Mouse (Mus musculus): ENCODE measurements around the gene Qdpr.
"Not testable (repeated sequence)": the region's sequence is repeated elsewhere in the genome, so short reads cannot be mapped to it uniquely, and the experiment has no call there.

Gene Qdpr

DNA sequence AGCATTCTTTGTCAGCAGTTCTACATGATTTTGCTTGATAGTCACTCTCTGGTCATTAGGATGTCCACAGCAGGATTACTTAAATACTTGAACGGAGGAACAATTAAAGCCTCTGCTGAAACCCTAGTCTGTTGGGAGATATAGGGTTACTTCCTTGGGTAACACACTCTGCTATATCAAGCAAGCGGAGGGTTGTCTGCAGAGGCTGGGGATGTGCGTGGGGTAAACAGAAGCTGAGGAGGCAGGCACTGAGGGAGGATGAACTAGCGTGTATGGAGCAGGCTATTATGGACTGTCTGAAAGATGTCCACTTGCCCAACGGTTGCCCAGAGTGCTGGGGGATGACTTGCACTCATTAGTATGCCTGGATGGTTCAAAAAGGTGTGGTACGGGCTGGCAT, 3.4 kb upstream of the Qdpr start, which contains the start of gene Clrn2:
Gene Clrn2, plus strand, starts transcription at position 301 of the 400 bp plus-strand sequence.
- DNase-seq (ENCODE audit: low spot score): no peak

DNA sequence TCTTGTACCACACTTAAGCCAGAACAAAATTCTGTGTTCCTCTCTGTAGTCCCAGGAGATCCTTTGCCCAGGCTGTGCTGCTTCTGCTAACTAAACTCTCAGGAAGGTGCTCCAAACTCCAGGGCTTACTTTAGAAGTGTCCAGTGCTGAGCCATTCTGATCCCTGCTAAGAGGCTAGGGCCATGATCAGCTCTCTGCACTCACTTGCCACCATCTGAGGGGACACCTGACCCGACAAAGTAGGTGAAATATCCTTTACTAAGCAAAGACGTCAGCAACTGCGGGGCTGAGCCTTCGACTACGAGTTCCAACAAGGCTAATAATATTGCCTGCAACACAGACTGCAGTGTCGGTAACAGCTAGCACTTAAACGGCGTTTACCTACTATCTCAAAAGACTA, 830 bp downstream of the Qdpr start:
- no peak for DNase-seq (ENCODE audit: low spot score)

DNA sequence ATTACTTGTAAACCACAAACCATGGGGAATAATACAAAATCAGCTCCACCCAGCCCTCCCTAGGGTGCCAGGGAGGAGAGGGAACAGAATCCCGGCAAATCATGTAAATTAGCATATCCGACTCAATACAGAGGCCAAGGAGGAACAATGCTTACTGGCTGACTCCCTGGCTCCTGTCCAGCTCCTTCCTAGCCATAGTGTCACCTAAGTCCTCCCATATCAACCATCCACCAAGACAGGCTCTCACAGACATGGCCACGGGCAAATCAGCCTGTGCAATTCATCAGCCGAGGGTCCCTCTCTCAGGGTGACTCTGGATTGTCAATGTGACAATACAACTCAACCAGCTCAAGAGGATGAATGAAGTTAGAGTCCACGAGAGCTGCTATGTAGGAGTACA, 1.4 kb downstream of the Qdpr start:
- DNase-seq (ENCODE audit: low spot score): no peak

DNA sequence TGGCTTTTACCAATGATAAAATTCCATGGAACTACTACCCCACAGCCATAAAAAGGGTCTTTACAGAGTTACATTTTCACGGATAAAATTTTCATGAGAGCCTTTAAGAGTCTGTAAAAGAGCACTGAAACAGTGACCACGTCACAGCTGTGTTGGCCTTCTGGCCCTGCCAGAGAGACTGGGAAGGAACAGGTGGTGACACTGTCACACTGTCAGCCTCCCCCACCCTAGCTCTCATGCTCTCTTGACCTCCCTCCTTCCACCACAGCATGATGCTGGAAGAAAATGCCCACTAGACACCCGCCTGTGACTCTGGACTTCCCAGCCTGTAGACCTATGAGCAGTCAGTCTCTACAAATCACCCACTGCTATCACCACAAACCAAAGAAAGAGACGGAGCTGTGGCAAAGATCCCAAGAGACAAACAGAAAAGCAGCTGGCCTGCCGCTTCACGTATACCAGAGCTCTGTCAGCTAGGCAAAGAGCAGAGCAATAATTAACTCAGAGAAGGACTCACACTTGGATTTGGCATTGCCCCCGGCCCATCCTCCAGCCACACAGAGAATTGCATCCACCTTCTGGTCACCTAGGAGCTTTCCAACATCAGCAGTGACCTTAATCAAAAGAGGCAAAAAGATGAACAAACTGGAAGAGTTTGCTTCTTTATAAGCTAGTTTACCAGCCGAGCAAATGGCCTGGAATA, 5.8 kb downstream of the Qdpr start:
- no peak for DNase-seq (ENCODE audit: low spot score)

DNA sequence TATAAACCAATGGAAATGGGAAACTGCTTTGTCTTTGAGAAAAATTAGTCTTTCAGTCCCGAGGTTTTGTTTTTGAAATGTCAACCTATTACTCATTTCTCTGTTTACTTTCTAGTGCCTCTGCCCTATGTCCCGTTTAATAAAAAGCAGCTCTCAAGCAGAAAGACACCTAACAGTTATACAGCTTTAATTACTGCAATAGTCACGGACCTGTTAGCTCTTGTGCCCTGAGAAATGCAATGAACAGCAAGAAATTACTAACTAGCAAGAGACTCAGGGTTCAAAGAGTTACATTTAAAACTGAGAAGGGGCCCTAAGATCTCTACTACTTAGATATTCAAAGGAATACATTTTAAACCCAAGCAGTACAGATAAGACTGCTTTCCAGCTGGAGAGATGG, 8.3 kb downstream of the Qdpr start:
- DNase-seq (ENCODE audit: low spot score): no peak

GRCm38 (mm10) chr5:45441124-45441523, 8.9 kb downstream of the Qdpr start:
- no peak for DNase-seq (ENCODE audit: low spot score)

- DNase-seq (ENCODE audit: low spot score): no peak
Observed at GRCm38 (mm10) chr5:45438301-45438700, 11.7 kb downstream of the Qdpr start.

DNA sequence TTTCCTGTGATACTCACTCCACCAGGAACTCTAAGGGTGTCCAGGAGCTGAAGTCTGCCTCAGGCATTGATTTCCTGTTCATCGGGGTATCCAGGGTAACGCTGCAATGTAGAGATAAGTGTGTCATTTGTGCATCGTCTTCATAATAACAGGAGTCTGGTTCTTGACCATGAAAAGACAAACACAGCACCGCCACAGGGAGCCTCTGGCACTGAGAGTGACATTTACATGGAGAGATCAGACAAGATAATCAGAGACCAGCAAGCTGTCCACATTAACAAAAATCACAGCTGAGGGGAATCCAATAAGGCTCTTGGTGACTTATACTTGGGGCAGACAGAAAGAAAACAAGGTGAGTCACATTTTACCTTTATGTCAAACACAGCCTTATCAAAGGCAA, 12.2 kb downstream of the Qdpr start:
- no peak for DNase-seq (ENCODE audit: low spot score)

GRCm38 (mm10) chr5:45435967-45436950, 13.8 kb downstream of the Qdpr start:
- no peak for DNase-seq (ENCODE audit: low spot score)

- DNase-seq (ENCODE audit: low spot score): no peak
Observed at GRCm38 (mm10) chr5:45427891-45428290, 22.1 kb downstream of the Qdpr start.

GRCm38 (mm10) chr5:45426416-45427034, 23.5 kb downstream of the Qdpr start:
- no peak for DNase-seq (ENCODE audit: low spot score)

GRCm38 (mm10) chr5:45425771-45426170, 24.3 kb downstream of the Qdpr start:
- DNase-seq (ENCODE audit: low spot score): not testable (repeated sequence)

GRCm38 (mm10) chr5:45424021-45424886, 25.8 kb downstream of the Qdpr start:
- peak; percentile 77 for DNase-seq (ENCODE audit: low spot score)

DNA sequence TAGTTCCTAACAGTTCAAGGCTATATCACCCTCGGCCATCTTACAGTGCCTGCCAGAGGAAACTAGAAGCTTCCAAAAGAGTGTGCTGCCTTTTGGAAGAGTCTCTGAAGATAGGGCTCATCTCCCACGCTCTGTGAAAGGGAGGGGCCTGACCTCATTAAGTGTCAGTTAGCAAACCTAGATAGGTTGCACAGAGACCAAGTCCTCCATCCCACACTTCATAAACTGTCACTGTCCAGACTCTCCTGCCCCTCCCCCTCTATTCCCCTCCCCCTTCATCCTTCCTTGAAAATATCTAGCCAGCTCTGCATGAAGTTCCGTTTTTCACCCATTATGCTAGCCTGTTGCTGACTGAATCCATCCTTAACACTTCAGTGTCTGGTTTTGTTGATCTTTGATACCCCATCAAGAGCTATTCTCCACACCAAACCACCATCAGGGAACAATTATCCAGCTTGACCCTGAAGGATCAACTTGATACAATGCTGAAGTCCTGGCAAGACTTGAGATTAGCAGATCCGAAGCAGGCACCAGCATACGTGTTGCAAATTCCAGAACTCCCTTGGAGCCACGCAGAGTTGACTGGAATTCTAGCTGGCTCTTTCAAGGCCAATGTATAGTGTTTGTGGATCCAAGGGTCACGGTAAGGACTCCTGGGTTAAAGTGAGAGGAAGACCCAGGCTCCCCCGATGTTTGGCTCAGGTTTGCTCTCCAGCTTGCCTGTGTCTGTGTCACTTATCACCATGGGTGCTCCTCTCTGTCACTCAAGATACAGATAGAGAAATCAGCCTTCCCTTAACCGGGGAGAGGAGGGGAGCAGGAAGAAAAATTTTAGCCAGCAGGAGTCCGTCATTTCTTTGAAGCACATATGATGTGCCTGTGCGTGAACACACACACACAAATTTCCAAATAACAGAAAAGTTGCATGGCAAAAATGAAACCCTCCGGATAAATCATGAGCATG, 27.9 kb downstream of the Qdpr start:
- DNase-seq (ENCODE audit: low spot score): peak; percentile 49

DNA sequence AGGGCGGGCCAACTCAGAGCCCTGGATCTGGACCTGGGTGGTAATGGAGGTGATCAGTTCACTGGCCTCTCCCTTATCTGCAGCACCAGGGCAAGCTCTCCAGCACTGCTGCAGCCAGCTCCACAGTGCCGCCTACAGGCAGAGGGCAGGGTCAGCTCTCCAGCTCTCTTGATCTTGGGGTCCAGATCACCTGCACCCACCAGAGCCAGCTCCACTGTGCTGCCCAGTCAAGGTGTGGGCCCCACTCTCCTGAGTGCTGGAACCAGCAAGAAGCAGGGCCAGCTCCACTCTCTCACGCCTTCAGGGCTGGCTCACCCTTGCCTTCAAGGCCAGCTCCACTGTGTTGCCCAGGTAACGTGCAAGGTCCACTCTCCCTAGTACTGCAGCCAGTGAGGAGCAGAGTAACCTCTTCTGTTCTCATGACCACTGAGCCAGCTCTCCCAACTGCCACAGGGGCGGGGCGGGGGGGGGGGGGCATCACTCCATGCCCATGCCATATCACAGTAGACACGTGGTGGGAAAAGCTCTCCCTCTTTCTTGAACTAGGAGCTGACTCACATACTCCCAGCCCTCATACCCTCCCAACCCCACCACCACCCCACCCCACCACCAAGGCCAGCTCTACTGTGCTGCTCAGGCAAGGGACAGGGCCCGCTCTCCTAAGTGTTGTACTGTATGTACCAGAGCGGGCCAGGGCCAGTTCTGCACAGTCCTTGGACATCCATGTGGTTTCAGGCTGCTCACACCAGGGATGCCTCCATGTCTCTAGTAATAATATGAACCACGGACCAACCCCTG, 30.0 kb downstream of the Qdpr start:
- DNase-seq (ENCODE audit: low spot score): peak; percentile 24

GRCm38 (mm10) chr5:45417859-45418443, 32.1 kb downstream of the Qdpr start:
- DNase-seq (ENCODE audit: low spot score): no peak

GRCm38 (mm10) chr5:45416478-45416877, 33.6 kb downstream of the Qdpr start:
- DNase-seq (ENCODE audit: low spot score): no peak

DNA sequence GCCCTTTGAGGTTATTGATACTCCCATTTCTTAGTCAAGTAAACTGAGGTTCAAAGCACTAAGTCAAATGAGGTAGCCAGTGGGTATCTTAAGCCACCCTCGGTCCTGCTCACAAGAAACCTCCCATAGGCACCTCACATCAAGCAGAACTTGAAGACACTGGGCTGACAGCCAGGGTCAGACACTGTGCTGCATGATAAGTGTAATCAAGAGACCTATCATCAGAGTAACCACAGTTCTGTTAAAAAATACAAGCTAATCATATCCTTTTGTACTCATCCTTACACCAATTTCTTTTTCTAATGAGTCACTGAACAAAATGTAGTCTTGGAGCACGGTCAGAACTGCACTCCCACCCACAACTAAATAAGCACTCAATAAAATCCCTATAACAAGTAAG, 43.9 kb downstream of the Qdpr start:
- DNase-seq (ENCODE audit: low spot score): no peak

GRCm38 (mm10) chr5:45402632-45403031, 47.4 kb downstream of the Qdpr start:
- DNase-seq (ENCODE audit: low spot score): peak; percentile 88
